Mouse (Mus musculus): ENCODE measurements around the gene Dok5. TPM values are rescaled to one million over a fixed set of nuclear protein-coding genes. Genes with fewer than 3 reads are reported as not detected.

The Dok5 gene
- not detected for total RNA-seq (2023)

DNA sequence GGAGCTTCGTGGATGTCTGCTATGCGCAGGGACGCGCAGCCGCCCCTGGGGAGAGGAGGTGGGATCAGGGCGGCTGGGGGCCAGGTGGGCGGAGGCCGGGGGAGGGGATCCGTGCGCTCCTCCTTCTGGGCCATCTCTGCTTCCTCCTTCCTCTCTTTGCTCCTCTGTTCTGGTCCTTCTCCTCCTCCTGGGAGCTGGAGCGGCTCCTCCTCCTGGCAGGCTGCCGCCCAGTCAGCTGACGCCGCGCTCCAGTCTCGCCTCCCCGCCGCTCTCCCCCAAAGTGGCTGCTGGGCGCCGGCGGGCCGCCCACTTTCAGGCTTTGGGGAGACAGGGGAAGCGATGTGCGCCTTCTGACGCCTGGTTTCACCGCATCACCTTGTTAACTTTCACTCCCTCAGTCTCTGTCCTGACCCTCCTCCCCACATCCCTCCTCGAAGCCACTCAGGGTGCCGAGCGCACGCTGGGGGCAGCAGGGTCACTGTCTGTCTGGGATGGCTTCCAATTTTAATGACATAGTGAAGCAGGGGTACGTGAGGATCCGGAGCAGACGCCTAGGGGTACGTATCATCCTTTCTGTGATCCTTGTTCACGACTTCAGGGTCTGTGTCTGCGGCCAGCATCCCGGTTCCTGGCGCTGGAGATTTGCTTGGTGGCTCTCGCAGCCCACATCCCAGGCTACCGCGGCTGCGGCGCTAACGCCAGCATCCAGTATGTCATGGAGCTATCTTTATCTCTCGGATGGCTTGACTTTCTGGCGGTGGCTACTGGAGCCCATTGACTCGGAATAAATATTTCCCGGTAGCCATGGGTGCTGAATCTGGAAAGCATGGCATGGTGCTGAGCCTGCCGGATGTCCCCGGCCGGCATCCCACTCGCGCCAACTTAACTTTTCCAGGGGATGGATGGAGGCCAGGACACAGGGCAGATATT, at the start of gene Dok5:
Gene Dok5 (plus strand): TSS at position 176 of the 930 bp plus-strand sequence.

Other genes with a start within 250 kb of the Dok5 start
- 21.7 TPM for gene Pfdn4, start 235.4 kb upstream of the Dok5 start, total RNA-seq (2023)
- not detected for gene Cyp24a1, start 234.7 kb upstream of the Dok5 start, total RNA-seq (2023)
- not detected for gene 4930470P17Rik, start 129.8 kb upstream of the Dok5 start, total RNA-seq (2023)

Measured in CD8-positive naive resting alpha-beta T cell, adult 57 days (primary cell).